ENCODE assay signal across 25 mouse cellular contexts in genomic region chr3:121871795-121872194, GRCm38 (mm10).
"Had no signal": no experiment of that assay in that cellular context is flagged by ENCODE, and none has a peak within 500 bp of the region (broad histone marks: within the 10 kb centered on the region; RNA-seq: fewer than 3 reads in every experiment).

No protein-coding gene starts in this region.

- H3K4me1 ChIP-seq: heart, embryonic 12.5 days; hindbrain, embryonic 10.5 days; hindbrain, embryonic 12.5 days; limb, embryonic 10.5 days; limb, embryonic 12.5 days; liver, embryonic 13.5 days; liver, embryonic 15.5 days had no signal

- H3K36me3 ChIP-seq: heart, embryonic 10.5 days; heart, embryonic 12.5 days; hindbrain, embryonic 10.5 days; hindbrain, embryonic 12.5 days; limb, embryonic 10.5 days; limb, embryonic 12.5 days; liver, embryonic 13.5 days; liver, embryonic 15.5 days had no signal

- H3K4me3 ChIP-seq: gastrocnemius, adult 2 months; heart, embryonic 10.5 days; heart, embryonic 12.5 days; hindbrain, embryonic 10.5 days; hindbrain, embryonic 12.5 days; layer of hippocampus, adult 2 months; left cerebral cortex, adult 2 months; limb, embryonic 10.5 days; limb, embryonic 12.5 days; liver, embryonic 13.5 days; liver, embryonic 15.5 days had no signal

- DNase-seq: gastrocnemius, adult 2 months; gastrocnemius, postnatal 10 days; gastrocnemius, postnatal 25 days; heart, adult 18-20 months; heart, postnatal 10 days; heart, postnatal 4 days; kidney, postnatal 10 days; kidney, postnatal 25 days; kidney, postnatal 4 days; liver; liver, embryonic 13.5 days; liver, postnatal 0 days had no signal

- ATAC-seq: hindbrain, embryonic 16.5 days; inflammation-experienced regulatory T-cells, adult 6 months; intestine, embryonic 16.5 days; liver, postnatal 0 days had no signal

- H3K9me3 ChIP-seq: heart, embryonic 10.5 days; heart, embryonic 12.5 days; hindbrain, embryonic 10.5 days; hindbrain, embryonic 12.5 days; limb, embryonic 10.5 days; limb, embryonic 12.5 days; liver, embryonic 13.5 days; liver, embryonic 15.5 days had no signal

- H3K9ac ChIP-seq: heart, embryonic 12.5 days; hindbrain, embryonic 12.5 days; hindbrain, embryonic 14.5 days; limb, embryonic 12.5 days; liver, embryonic 13.5 days; liver, embryonic 15.5 days; liver, postnatal 0 days had no signal

- H3K27me3 ChIP-seq: heart, embryonic 12.5 days; hindbrain, embryonic 12.5 days; limb, embryonic 12.5 days; liver, embryonic 13.5 days; liver, embryonic 15.5 days had no signal

- H3K27ac ChIP-seq: gastrocnemius, adult 2 months; heart, embryonic 10.5 days; hindbrain, embryonic 10.5 days; hindbrain, embryonic 12.5 days; hindbrain, embryonic 14.5 days; layer of hippocampus, adult 2 months; left cerebral cortex, adult 2 months; limb, embryonic 10.5 days; limb, embryonic 12.5 days; liver, embryonic 13.5 days; liver, embryonic 15.5 days had no signal

- H3K4me2 ChIP-seq: heart, embryonic 12.5 days; hindbrain, embryonic 12.5 days; hindbrain, embryonic 14.5 days; limb, embryonic 12.5 days; liver, embryonic 13.5 days; liver, embryonic 15.5 days had no signal
